Mouse (Mus musculus) embryonic facial prominence, embryonic 15.5 days (tissue): ENCODE measurements around the gene Rab11fip4. TPM values are rescaled to one million over a fixed set of nuclear protein-coding genes. Genes with fewer than 3 reads are reported as not detected.

Experiments used
- ATAC-seq: fragments of 200-750 bp; cut with Nextera tagmentation; 2 replicates; pipeline ENCODE4 v1.8.0; 2017; ENCODE audit warnings: low read depth, moderate TSS enrichment; ENCODE audit not compliant: insufficient number of reproducible peaks, low FRiP score, low TSS enrichment
- H3K27ac ChIP-seq: fragments of 300-500 bp; sonication (generic); replicated peaks from 2 replicates; pipeline ENCODE4 v1.5.1; 2015; ENCODE audit warnings: mild to moderate bottlenecking, inconsistent platforms
- H3K27me3 ChIP-seq: fragments of 300-500 bp; sonication (generic); 2 replicates; pipeline ENCODE4 v1.6.1; 2015; ENCODE audit warnings: inconsistent platforms
- H3K36me3 ChIP-seq: fragments of 300-500 bp; sonication (generic); 2 replicates; pipeline ENCODE4 v1.6.1; 2015; ENCODE audit warnings: mild to moderate bottlenecking, inconsistent platforms
- H3K4me1 ChIP-seq: fragments of 300-500 bp; sonication (generic); 2 replicates; pipeline ENCODE4 v1.6.1; 2015; ENCODE audit warnings: inconsistent platforms
- H3K4me2 ChIP-seq: fragments of 300-500 bp; sonication (generic); replicated peaks from 2 replicates; pipeline ENCODE4 v1.6.1; 2015; ENCODE audit warnings: mild to moderate bottlenecking, inconsistent platforms
- H3K4me3 ChIP-seq: fragments of 300-500 bp; sonication (generic); replicated peaks from 2 replicates; pipeline ENCODE4 v1.5.1; 2015; ENCODE audit warnings: mild to moderate bottlenecking, inconsistent platforms
- H3K9ac ChIP-seq: fragments of 300-500 bp; sonication (generic); 2 replicates; pipeline ENCODE4 v1.6.1; 2015; ENCODE audit warnings: inconsistent platforms
- H3K9me3 ChIP-seq: fragments of 300-500 bp; sonication (generic); replicated peaks from 2 replicates; pipeline ENCODE4 v1.6.1; 2016; ENCODE audit warnings: inconsistent platforms
- WGBS: fragments of 180-500 bp; shearing (Covaris S2); methylation state at CpG from one replicate; pipeline ENCODE4 v1.1.7; 2015; 5-methylcytosine and 5-hydroxymethylcytosine counted together
- polyA plus RNA-seq: library from polyadenylated mRNA; unstranded; fragments of >200 nt; fragmentation: Nextera tagmentation; extraction: Ambion mirVana; gene quantifications from 2 replicates; pipeline ENCODE4 v1.2.1, GENCODE M21; 2015

Gene Rab11fip4
- polyA plus RNA-seq, 1 experiment from 2014 or later: 6.0 TPM

DNA sequence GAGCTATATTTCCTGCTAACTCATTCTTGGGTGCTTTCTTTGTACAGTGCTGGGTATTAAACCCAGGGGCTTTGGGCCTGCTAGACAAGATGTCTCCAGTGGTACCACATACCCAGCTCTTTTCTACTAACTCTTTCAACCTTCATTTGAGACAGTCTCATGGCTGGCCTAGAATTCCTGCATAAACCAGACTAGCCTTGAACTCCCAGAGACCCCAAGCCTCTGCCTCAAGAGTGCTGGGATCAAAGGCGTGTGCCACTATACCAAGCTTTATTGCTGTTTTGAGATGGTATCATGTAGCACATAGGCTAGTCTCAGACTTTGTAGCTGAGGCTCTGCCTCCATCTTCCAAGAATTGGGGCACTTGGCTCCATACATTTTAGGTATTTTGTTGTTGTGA is 65.5 kb downstream of the Rab11fip4 start:
- Histone ChIP-seq H3K9ac (no peak overlapping the region), H3K4me1 (peaks cover 34% of the 10 kb centered on the region), H3K27me3 (no peaks in the 10 kb centered on the region), H3K4me3 (no peak overlapping the region), H3K27ac (no peak overlapping the region), H3K4me2 (no peak overlapping the region), H3K36me3 (no peaks in the 10 kb centered on the region), H3K9me3 (no peaks in the 10 kb centered on the region)
- 67% methylated on average over 1 of the region's 1 CpGs for WGBS
- ATAC-seq: no peak

DNA sequence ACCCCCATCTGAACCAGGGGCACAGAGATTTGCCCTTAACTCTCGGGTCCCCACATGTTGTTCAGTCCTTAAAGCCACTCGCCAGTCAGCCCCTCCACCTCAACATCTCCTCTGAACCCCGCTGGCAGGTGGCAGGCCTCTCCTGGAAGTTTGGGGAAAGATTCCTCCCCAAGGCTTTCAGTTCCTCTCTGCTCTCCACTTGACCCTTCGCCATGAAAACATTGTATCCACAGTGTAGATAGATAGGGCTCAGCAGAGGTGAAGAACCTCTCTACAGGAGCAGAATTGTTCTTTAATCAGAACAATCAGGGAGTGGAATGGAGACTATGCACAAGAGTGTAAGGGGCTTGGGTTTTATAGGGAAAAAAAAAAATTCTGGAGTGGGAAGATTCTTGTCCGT is 66.0 kb downstream of the Rab11fip4 start:
- Histone ChIP-seq H3K9me3 (no peaks in the 10 kb centered on the region), H3K4me2 (no peak overlapping the region), H3K27me3 (no peaks in the 10 kb centered on the region), H3K9ac (no peak overlapping the region), H3K4me1 (peaks cover 34% of the 10 kb centered on the region), H3K4me3 (no peak overlapping the region), H3K27ac (no peak overlapping the region), H3K36me3 (no peaks in the 10 kb centered on the region)
- ATAC-seq: no peak
- WGBS: 79% methylated on average over 5 of the region's 5 CpGs

GRCm38 (mm10) chr11:79658205-79658825 is 67.3 kb downstream of the Rab11fip4 start:
- no peak overlapping the region for H3K27ac ChIP-seq
- no peak overlapping the region for H3K4me2 ChIP-seq
- no peaks in the 10 kb centered on the region for H3K27me3 ChIP-seq
- ATAC-seq: no peak
- no peaks in the 10 kb centered on the region for H3K36me3 ChIP-seq
- H3K4me3 ChIP-seq: no peak overlapping the region
- H3K9me3 ChIP-seq: no peaks in the 10 kb centered on the region
- no peak overlapping the region for H3K9ac ChIP-seq
- 87% methylated on average over 10 of the region's 10 CpGs for WGBS
- H3K4me1 ChIP-seq: peaks cover 26% of the 10 kb centered on the region

- Histone ChIP-seq H3K4me3 (peak overlapping the region; percentile 50), H3K4me2 (peak overlapping the region; percentile 83), H3K27me3 (no peaks in the 10 kb centered on the region), H3K4me1 (peaks cover 29% of the 10 kb centered on the region), H3K27ac (peak overlapping the region; percentile 49), H3K9me3 (no peaks in the 10 kb centered on the region), H3K9ac (peak overlapping the region; percentile 21), H3K36me3 (no peaks in the 10 kb centered on the region)
- peak; percentile 86 for ATAC-seq
- 1% methylated on average over 69 of the region's 69 CpGs for WGBS
Observed at GRCm38 (mm10) chr11:79660361-79661205, 69.6 kb downstream of the Rab11fip4 start.

GRCm38 (mm10) chr11:79661877-79662545 is 71.0 kb downstream of the Rab11fip4 start:
- Histone ChIP-seq H3K4me2 (peak overlapping the region; percentile 83), H3K9ac (no peak overlapping the region), H3K4me3 (peak overlapping the region; percentile 50), H3K27ac (no peak overlapping the region), H3K4me1 (peaks cover 29% of the 10 kb centered on the region), H3K36me3 (no peaks in the 10 kb centered on the region), H3K9me3 (no peaks in the 10 kb centered on the region), H3K27me3 (no peaks in the 10 kb centered on the region)
- WGBS: 64% methylated on average over 6 of the region's 6 CpGs
- ATAC-seq: no peak

GRCm38 (mm10) chr11:79663158-79663557 is 72.1 kb downstream of the Rab11fip4 start:
- no peak overlapping the region for H3K27ac ChIP-seq
- no peaks in the 10 kb centered on the region for H3K27me3 ChIP-seq
- no peaks in the 10 kb centered on the region for H3K36me3 ChIP-seq
- H3K4me3 ChIP-seq: no peak overlapping the region
- no peak overlapping the region for H3K9ac ChIP-seq
- no peaks in the 10 kb centered on the region for H3K9me3 ChIP-seq
- peaks cover 29% of the 10 kb centered on the region for H3K4me1 ChIP-seq
- ATAC-seq: no peak
- WGBS: 83% methylated on average over 9 of the region's 9 CpGs
- H3K4me2 ChIP-seq: 0 out of 2 replicates have a peak overlapping the region, but pooled peaks have one; percentile 4

DNA sequence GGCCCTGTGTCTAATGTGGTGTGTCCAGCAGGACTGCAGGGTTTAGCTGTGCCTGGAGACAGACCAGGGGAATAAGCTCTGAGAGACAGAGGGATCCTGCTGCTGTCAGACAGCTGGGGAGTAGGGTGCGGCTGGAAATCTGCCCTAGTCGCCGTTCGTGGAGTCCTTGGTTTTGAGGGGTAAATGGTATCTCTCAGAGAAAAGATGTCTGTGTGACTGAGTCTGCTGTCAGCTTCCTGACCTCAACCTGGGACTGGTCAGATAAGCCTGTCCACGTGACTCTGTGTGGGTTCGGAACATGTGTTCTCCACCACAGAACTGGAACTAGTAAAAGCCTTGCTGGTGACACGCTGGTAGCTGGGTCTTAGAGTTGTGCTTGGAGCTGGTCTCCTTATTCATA is 72.6 kb downstream of the Rab11fip4 start:
- 80% methylated on average over 7 of the region's 7 CpGs for WGBS
- no peaks in the 10 kb centered on the region for H3K9me3 ChIP-seq
- H3K4me3 ChIP-seq: no peak overlapping the region
- H3K36me3 ChIP-seq: no peaks in the 10 kb centered on the region
- no peak for ATAC-seq
- H3K9ac ChIP-seq: no peak overlapping the region
- no peaks in the 10 kb centered on the region for H3K27me3 ChIP-seq
- peaks cover 30% of the 10 kb centered on the region for H3K4me1 ChIP-seq
- no peak overlapping the region for H3K27ac ChIP-seq
- no peak overlapping the region for H3K4me2 ChIP-seq

DNA sequence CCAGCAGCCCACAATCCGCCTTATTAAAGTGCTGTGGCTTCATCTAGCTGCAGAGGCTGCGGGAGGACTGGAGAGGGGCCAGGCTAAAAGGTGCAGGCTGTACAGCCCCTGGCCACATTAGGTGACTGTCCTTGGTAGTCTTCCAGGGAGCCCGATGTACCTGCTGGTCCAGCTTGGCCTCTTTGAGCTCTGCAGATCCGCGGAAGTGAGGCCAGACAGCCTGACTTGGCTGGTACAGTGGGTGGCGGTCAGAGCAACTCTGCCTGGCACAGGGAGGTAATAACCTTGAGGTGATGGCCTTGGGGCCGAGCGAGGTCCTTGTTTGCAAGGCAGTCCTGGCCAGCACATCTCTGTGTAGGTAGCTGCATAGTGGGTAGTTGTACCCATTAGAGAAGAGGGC is 75.5 kb downstream of the Rab11fip4 start:
- Histone ChIP-seq H3K36me3 (no peaks in the 10 kb centered on the region), H3K27ac (no peak overlapping the region), H3K27me3 (no peaks in the 10 kb centered on the region), H3K4me3 (no peak overlapping the region), H3K9ac (no peak overlapping the region), H3K4me1 (peaks cover 39% of the 10 kb centered on the region), H3K9me3 (no peaks in the 10 kb centered on the region), H3K4me2 (no peak overlapping the region)
- ATAC-seq: no peak
- WGBS: 74% methylated on average over 8 of the region's 8 CpGs

GRCm38 (mm10) chr11:79669210-79669609 is 78.2 kb downstream of the Rab11fip4 start:
- H3K4me1 ChIP-seq: peaks cover 36% of the 10 kb centered on the region
- WGBS: 45% methylated on average over 6 of the region's 6 CpGs
- H3K9ac ChIP-seq: no peak overlapping the region
- H3K4me3 ChIP-seq: no peak overlapping the region
- peak; percentile 16; the same call in 1 of the 2 replicates for ATAC-seq
- H3K36me3 ChIP-seq: no peaks in the 10 kb centered on the region
- H3K27me3 ChIP-seq: no peaks in the 10 kb centered on the region
- peak overlapping the region; percentile 83 for H3K27ac ChIP-seq
- H3K9me3 ChIP-seq: no peaks in the 10 kb centered on the region
- H3K4me2 ChIP-seq: no peak overlapping the region

- Histone ChIP-seq H3K9me3 (no peaks in the 10 kb centered on the region), H3K9ac (no peak overlapping the region), H3K27me3 (no peaks in the 10 kb centered on the region), H3K27ac (peak overlapping the region; percentile 83), H3K4me3 (no peak overlapping the region), H3K36me3 (no peaks in the 10 kb centered on the region), H3K4me2 (no peak overlapping the region), H3K4me1 (peaks cover 42% of the 10 kb centered on the region)
- WGBS: 21% methylated on average over 3 of the region's 3 CpGs
- no peak for ATAC-seq
Observed at GRCm38 (mm10) chr11:79669947-79670346, 78.9 kb downstream of the Rab11fip4 start.

- Histone ChIP-seq H3K36me3 (no peaks in the 10 kb centered on the region), H3K9me3 (no peaks in the 10 kb centered on the region), H3K4me2 (no peak overlapping the region), H3K4me3 (no peak overlapping the region), H3K4me1 (peaks cover 42% of the 10 kb centered on the region), H3K9ac (no peak overlapping the region), H3K27me3 (no peaks in the 10 kb centered on the region), H3K27ac (peak overlapping the region; percentile 83)
- ATAC-seq: peak; percentile 31; the same call in 1 of the 2 replicates
- WGBS: 26% methylated on average over 7 of the region's 7 CpGs
Observed at GRCm38 (mm10) chr11:79670411-79670945, 79.5 kb downstream of the Rab11fip4 start.
